Mouse (Mus musculus): ENCODE measurements around the gene Pdp2. TPM values are rescaled to one million over a fixed set of nuclear protein-coding genes. Genes with fewer than 3 reads are reported as not detected.
A peak's percentile ranks its signal among the peaks of the same experiment; 100 is the strongest.
"Not testable (repeated sequence)": the region's sequence is repeated elsewhere in the genome, so short reads cannot be mapped to it uniquely, and the experiment has no call there.

The Pdp2 gene
- total RNA-seq (2022) = 10 to 100 TPM; 24.1 to 44.1 (median 34.9) TPM

GRCm38 (mm10) chr8:104591133-104591834, at the start of gene Pdp2:
Gene Pdp2 (plus strand): TSS chr8:104591451.
- DNase-seq (ENCODE audit: low spot score) = peak; percentile 95

- no peak for DNase-seq (ENCODE audit: low spot score)
Measured at GRCm38 (mm10) chr8:104541515-104541880, 49.8 kb upstream of the Pdp2 start.

- DNase-seq (ENCODE audit: low spot score) = no peak
Measured at GRCm38 (mm10) chr8:104542160-104542559, 49.1 kb upstream of the Pdp2 start.

GRCm38 (mm10) chr8:104543440-104544045, 47.7 kb upstream of the Pdp2 start:
- DNase-seq (ENCODE audit: low spot score) = peak; percentile 71

GRCm38 (mm10) chr8:104555191-104555590, 36.1 kb upstream of the Pdp2 start:
- no peak for DNase-seq (ENCODE audit: low spot score)

GRCm38 (mm10) chr8:104557226-104557625, 34.0 kb upstream of the Pdp2 start:
- no peak for DNase-seq (ENCODE audit: low spot score)

- DNase-seq (ENCODE audit: low spot score) = no peak
Measured at GRCm38 (mm10) chr8:104560731-104561130, 30.5 kb upstream of the Pdp2 start.

GRCm38 (mm10) chr8:104564633-104565456, 26.4 kb upstream of the Pdp2 start:
- peak; percentile 88 for DNase-seq (ENCODE audit: low spot score)

GRCm38 (mm10) chr8:104565457-104565798, 25.8 kb upstream of the Pdp2 start:
- DNase-seq (ENCODE audit: low spot score) = no peak

- DNase-seq (ENCODE audit: low spot score) = peak; percentile 55
Measured at GRCm38 (mm10) chr8:104569559-104569958, 21.7 kb upstream of the Pdp2 start.

- DNase-seq (ENCODE audit: low spot score) = peak; percentile 85
Measured at GRCm38 (mm10) chr8:104570436-104571343, 20.6 kb upstream of the Pdp2 start.

- DNase-seq (ENCODE audit: low spot score) = no peak
Measured at GRCm38 (mm10) chr8:104576820-104577219, 14.4 kb upstream of the Pdp2 start.

- not testable (repeated sequence) for DNase-seq (ENCODE audit: low spot score)
Measured at GRCm38 (mm10) chr8:104577606-104578005, 13.6 kb upstream of the Pdp2 start.

- DNase-seq (ENCODE audit: low spot score) = no peak
Measured at GRCm38 (mm10) chr8:104584522-104584921, 6.7 kb upstream of the Pdp2 start.

- DNase-seq (ENCODE audit: low spot score) = no peak
Measured at GRCm38 (mm10) chr8:104590284-104590683, 967 bp upstream of the Pdp2 start.

GRCm38 (mm10) chr8:104591856-104592255, 605 bp downstream of the Pdp2 start:
- no peak for DNase-seq (ENCODE audit: low spot score)

- no peak for DNase-seq (ENCODE audit: low spot score)
Measured at GRCm38 (mm10) chr8:104592566-104592965, 1.3 kb downstream of the Pdp2 start.

GRCm38 (mm10) chr8:104593536-104594325, 2.5 kb downstream of the Pdp2 start:
- no peak for DNase-seq (ENCODE audit: low spot score)

GRCm38 (mm10) chr8:104594611-104595362, 3.5 kb downstream of the Pdp2 start:
- no peak for DNase-seq (ENCODE audit: low spot score)
